Mouse (Mus musculus) neutrophil, adult 83 days (primary cell): ENCODE data around the gene Ints13. TPM values are rescaled to one million over a fixed set of nuclear protein-coding genes. Genes with fewer than 3 reads are reported as not detected.

Experiments used
- total RNA-seq, 2 experiments: library from RNA; stranded (reverse); gene quantifications; one replicate each; pipeline ENCODE4 v1.2.4; 2023

Ints13 gene
- 10 to 100 TPM; 34.9 to 39.5 TPM for total RNA-seq

GRCm38 (mm10) chr6:146577310-146578109, at the start of gene Ints13:
Gene Ints13, minus strand, starts transcription at chr6:146577835.

GRCm38 (mm10) chr6:146576903-146577302, 732 bp downstream of the Ints13 start, which contains the start of gene Fgfr1op2:
Gene Fgfr1op2, plus strand, starts transcription at chr6:146577203.

GRCm38 (mm10) chr6:146501866-146502804, 75.5 kb downstream of the Ints13 start, which contains the start of gene Itpr2:
Gene Itpr2, minus strand, starts transcription at chr6:146502223.

Other genes with a start within 250 kb of the Ints13 start
- gene Itpr2, start 75.6 kb downstream of the Ints13 start, total RNA-seq, result 10 to 100 TPM; 55.4 to 65.8 TPM
- 10 to 100 TPM; 85.2 to 87.9 TPM for gene Fgfr1op2, start 632 bp downstream of the Ints13 start, total RNA-seq
- 10 to 100 TPM; 42.0 to 43.9 TPM for gene Med21, start 64.7 kb upstream of the Ints13 start, total RNA-seq
- gene Tm7sf3, start 65.0 kb upstream of the Ints13 start, total RNA-seq, result 10 to 100 TPM; 24.4 to 27.9 TPM
- gene Stk38l, start 147.2 kb upstream of the Ints13 start, total RNA-seq, result 1 to 10 TPM; 7.4 to 7.8 TPM
- not detected for gene Arntl2, start 218.2 kb upstream of the Ints13 start, total RNA-seq